Mouse (Mus musculus) forebrain, embryonic 11.5 days (tissue): ENCODE results near the gene Pgm1. TPM values are rescaled to one million over a fixed set of nuclear protein-coding genes. Genes with fewer than 3 reads are reported as not detected.

Experiments
- ATAC-seq: fragments of 200-750 bp; cut with Nextera tagmentation; replicated peaks from 2 replicates; pipeline ENCODE4 v1.8.0; 2017; ENCODE audit warnings: moderate TSS enrichment; ENCODE audit not compliant: low FRiP score
- DNase-seq: peaks from one replicate; pipeline ENCODE4 v3.0.0-alpha.2; 2017; ENCODE audit warnings: low spot score
- H3K27ac ChIP-seq: fragments of 300-500 bp; sonication (generic); 2 replicates; pipeline ENCODE4 v1.5.1; 2014; ENCODE audit warnings: low read depth, low read length
- H3K27me3 ChIP-seq: fragments of 300-500 bp; sonication (generic); 2 replicates; pipeline ENCODE4 v1.6.1; 2014; ENCODE audit warnings: mild to moderate bottlenecking, low read length, mixed read lengths; ENCODE audit not compliant: control insufficient read depth, insufficient read depth
- H3K36me3 ChIP-seq: fragments of 300-500 bp; sonication (generic); 2 replicates; pipeline ENCODE4 v1.6.1; 2014; ENCODE audit warnings: mild to moderate bottlenecking, low read length, moderate library complexity, mixed read lengths; ENCODE audit not compliant: control insufficient read depth, insufficient read depth
- H3K4me1 ChIP-seq: fragments of 300-500 bp; sonication (generic); replicated peaks from 2 replicates; pipeline ENCODE4 v1.6.1; 2014; ENCODE audit warnings: low read length, mixed read lengths; ENCODE audit not compliant: control insufficient read depth, insufficient read depth
- H3K4me2 ChIP-seq: fragments of 300-500 bp; sonication (generic); 2 replicates; pipeline ENCODE4 v1.6.1; 2014; ENCODE audit warnings: low read depth, mild to moderate bottlenecking, low read length, moderate library complexity, mixed read lengths; ENCODE audit not compliant: severe bottlenecking
- H3K4me3 ChIP-seq: fragments of 300-500 bp; sonication (generic); 2 replicates; pipeline ENCODE4 v1.5.1; 2014; ENCODE audit warnings: low read depth, low read length
- H3K9ac ChIP-seq: fragments of 300-500 bp; sonication (generic); 2 replicates; pipeline ENCODE4 v1.6.1; 2014; ENCODE audit warnings: low read length
- H3K9me3 ChIP-seq: fragments of 300-500 bp; sonication (generic); 2 replicates; pipeline ENCODE4 v1.6.1; 2016; ENCODE audit warnings: low read length, mixed read lengths; ENCODE audit not compliant: control insufficient read depth
- WGBS: fragments of 180-500 bp; shearing (Covaris S2); extraction: QIAGEN DNeasy Blood & Tissue Kit; methylation state at CpG from one replicate; pipeline ENCODE4 v1.1.7; 2014; 5-methylcytosine and 5-hydroxymethylcytosine counted together
- polyA plus RNA-seq: library from polyadenylated mRNA; unstranded; fragments of >200 nt; fragmentation: Nextera tagmentation; extraction: Ambion mirVana; gene quantifications from 2 replicates; pipeline ENCODE4 v1.2.1, GENCODE M21; 2014

Pgm1 gene
- polyA plus RNA-seq, 1 experiment from 2014 or later = 56.8 TPM

- H3K36me3 ChIP-seq = no peaks in the 10 kb centered on the region
- no peaks in the 10 kb centered on the region for H3K9me3 ChIP-seq
- no peak overlapping the region for H3K27ac ChIP-seq
- H3K4me2 ChIP-seq = no peak overlapping the region
- ATAC-seq (no peak), DNase-seq (no peak)
- H3K9ac ChIP-seq = no peak overlapping the region
- H3K27me3 ChIP-seq = no peaks in the 10 kb centered on the region
- H3K4me3 ChIP-seq = no peak overlapping the region
- 78% methylated on average over 2 of the region's 2 CpGs for WGBS
- H3K4me1 ChIP-seq = no peaks in the 10 kb centered on the region
These were observed 17.3 kb downstream of the Pgm1 start for GRCm38 (mm10) chr4:99946516-99946915.

- no peak for ATAC-seq
These were observed 18.0 kb downstream of the Pgm1 start for GRCm38 (mm10) chr4:99947192-99947591.

GRCm38 (mm10) chr4:99947896-99948295, 18.7 kb downstream of the Pgm1 start:
- H3K36me3 ChIP-seq = no peaks in the 10 kb centered on the region
- no peaks in the 10 kb centered on the region for H3K4me1 ChIP-seq
- H3K27me3 ChIP-seq = no peaks in the 10 kb centered on the region
- H3K9me3 ChIP-seq = no peaks in the 10 kb centered on the region
- no peak overlapping the region for H3K4me3 ChIP-seq
- no peak overlapping the region for H3K9ac ChIP-seq
- DNase-seq (no peak), ATAC-seq (no peak)
- no peak overlapping the region for H3K4me2 ChIP-seq
- 84% methylated on average over 1 of the region's 1 CpGs for WGBS
- H3K27ac ChIP-seq = no peak overlapping the region

More at GRCm38 (mm10) chr4:99947192-99947591, 18.0 kb downstream of the Pgm1 start:
- Histone ChIP-seq H3K27me3 (no peaks in the 10 kb centered on the region), H3K4me1 (no peaks in the 10 kb centered on the region), H3K27ac (no peak overlapping the region), H3K9ac (no peak overlapping the region), H3K9me3 (no peaks in the 10 kb centered on the region), H3K4me2 (no peak overlapping the region), H3K36me3 (no peaks in the 10 kb centered on the region), H3K4me3 (no peak overlapping the region)
- WGBS = 94% methylated on average over 1 of the region's 1 CpGs
- no peak for DNase-seq

- Histone ChIP-seq H3K4me2 (no peak overlapping the region), H3K4me1 (no peaks in the 10 kb centered on the region), H3K4me3 (no peak overlapping the region), H3K27ac (no peak overlapping the region), H3K27me3 (no peaks in the 10 kb centered on the region), H3K9ac (no peak overlapping the region), H3K36me3 (no peaks in the 10 kb centered on the region), H3K9me3 (no peaks in the 10 kb centered on the region)
- 88% methylated on average over 2 of the region's 2 CpGs for WGBS
- ATAC-seq = no peak
- DNase-seq = no peak
These were observed 24.7 kb downstream of the Pgm1 start for GRCm38 (mm10) chr4:99953904-99954303.

- Histone ChIP-seq H3K4me3 (no peak overlapping the region), H3K27me3 (no peaks in the 10 kb centered on the region), H3K4me1 (no peaks in the 10 kb centered on the region), H3K9me3 (no peaks in the 10 kb centered on the region), H3K4me2 (no peak overlapping the region), H3K36me3 (no peaks in the 10 kb centered on the region), H3K9ac (no peak overlapping the region), H3K27ac (no peak overlapping the region)
- 77% methylated on average over 10 of the region's 10 CpGs for WGBS
- ATAC-seq (no peak), DNase-seq (no peak)
These were observed 26.2 kb downstream of the Pgm1 start for GRCm38 (mm10) chr4:99955396-99955795.

- 95% methylated on average over 4 of the region's 4 CpGs for WGBS
- no peaks in the 10 kb centered on the region for H3K36me3 ChIP-seq
- no peak overlapping the region for H3K27ac ChIP-seq
- DNase-seq (no peak), ATAC-seq (no peak)
- no peak overlapping the region for H3K4me3 ChIP-seq
- no peaks in the 10 kb centered on the region for H3K4me1 ChIP-seq
- no peaks in the 10 kb centered on the region for H3K27me3 ChIP-seq
- no peak overlapping the region for H3K9ac ChIP-seq
- H3K9me3 ChIP-seq = no peaks in the 10 kb centered on the region
- no peak overlapping the region for H3K4me2 ChIP-seq
These were observed 28.0 kb downstream of the Pgm1 start for GRCm38 (mm10) chr4:99957186-99957585.

DNA sequence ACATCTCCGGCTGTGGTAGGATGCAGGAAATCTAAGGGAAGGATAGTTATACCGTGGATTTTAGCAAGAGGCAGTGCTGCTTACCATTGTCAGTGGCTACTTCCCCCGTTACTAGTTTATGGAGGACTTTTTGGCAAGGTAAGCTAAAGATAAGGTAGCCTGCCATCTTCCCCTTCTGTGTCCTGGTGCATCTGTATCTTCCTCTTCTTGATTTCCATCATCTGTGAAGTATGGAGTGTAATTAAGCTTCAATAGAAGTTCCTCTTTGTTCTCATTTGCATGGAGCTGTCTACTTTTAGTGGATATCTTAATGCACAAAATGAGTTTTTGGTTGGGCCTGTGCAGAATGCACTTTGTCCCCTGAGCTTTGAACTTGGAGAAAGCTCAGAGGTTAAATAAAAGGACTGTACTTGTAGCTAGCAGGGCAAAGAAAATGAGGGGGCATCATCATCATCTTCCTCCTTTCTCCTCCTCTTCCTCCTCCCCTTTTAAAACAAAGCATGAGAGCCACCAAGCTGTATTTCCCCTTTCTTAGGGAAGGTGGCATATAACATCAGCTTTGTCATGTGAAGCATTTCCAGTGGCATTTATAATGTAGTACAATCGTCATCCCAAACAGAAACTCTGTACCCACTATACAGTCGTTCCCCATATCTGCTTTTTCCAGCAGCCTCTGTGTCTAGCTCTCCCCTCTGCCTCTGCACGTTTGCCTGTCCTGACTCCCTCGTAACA, 29.0 kb downstream of the Pgm1 start:
- Histone ChIP-seq H3K27me3 (no peaks in the 10 kb centered on the region), H3K9me3 (no peaks in the 10 kb centered on the region), H3K36me3 (no peaks in the 10 kb centered on the region), H3K9ac (no peak overlapping the region), H3K4me2 (no peak overlapping the region), H3K4me1 (no peaks in the 10 kb centered on the region), H3K4me3 (no peak overlapping the region), H3K27ac (no peak overlapping the region)
- DNase-seq (no peak), ATAC-seq (no peak)
- WGBS = 86% methylated on average over 7 of the region's 7 CpGs

- H3K27me3 ChIP-seq = no peaks in the 10 kb centered on the region
- no peaks in the 10 kb centered on the region for H3K36me3 ChIP-seq
- 93% methylated on average over 3 of the region's 3 CpGs for WGBS
- no peaks in the 10 kb centered on the region for H3K9me3 ChIP-seq
- no peak overlapping the region for H3K9ac ChIP-seq
- no peak for ATAC-seq
- no peak overlapping the region for H3K27ac ChIP-seq
- H3K4me2 ChIP-seq = no peak overlapping the region
- H3K4me3 ChIP-seq = no peak overlapping the region
- H3K4me1 ChIP-seq = no peaks in the 10 kb centered on the region
- DNase-seq = no peak
These were observed 30.1 kb downstream of the Pgm1 start for GRCm38 (mm10) chr4:99959308-99959707.

GRCm38 (mm10) chr4:99966555-99966954, 37.3 kb downstream of the Pgm1 start:
- Histone ChIP-seq H3K4me1 (no peaks in the 10 kb centered on the region), H3K27me3 (no peaks in the 10 kb centered on the region), H3K4me2 (no peak overlapping the region), H3K36me3 (no peaks in the 10 kb centered on the region), H3K27ac (no peak overlapping the region), H3K9ac (no peak overlapping the region), H3K4me3 (no peak overlapping the region), H3K9me3 (no peaks in the 10 kb centered on the region)
- WGBS = 81% methylated on average over 6 of the region's 6 CpGs
- no peak for ATAC-seq
- DNase-seq = no peak
